Mouse (Mus musculus): Measurements from ENCODE around the gene Mpped1.
A peak's percentile ranks its signal among the peaks of the same experiment; 100 is the strongest.

Gene Mpped1

DNA sequence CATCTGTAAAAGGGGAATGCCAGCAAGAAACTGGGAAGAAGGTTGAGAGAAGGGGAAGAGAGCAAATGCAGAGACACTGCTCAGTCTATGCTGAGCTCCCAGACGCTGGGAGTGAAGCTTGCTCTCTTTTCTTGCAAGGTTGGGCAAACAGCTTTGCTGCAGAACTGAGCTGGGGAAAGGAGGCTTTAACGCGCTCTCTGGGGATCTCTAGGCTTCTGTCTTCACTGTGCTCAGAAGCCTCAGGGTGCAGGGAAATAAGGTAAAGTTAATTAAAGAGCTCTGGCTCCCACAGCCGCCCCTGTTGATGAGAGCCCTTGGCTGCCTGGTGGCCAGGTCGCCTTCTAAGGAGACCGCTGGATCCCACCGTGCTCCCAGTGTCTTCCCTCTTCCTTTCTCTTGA, 17.7 kb downstream of the Mpped1 start:
- no peak for DNase-seq

DNA sequence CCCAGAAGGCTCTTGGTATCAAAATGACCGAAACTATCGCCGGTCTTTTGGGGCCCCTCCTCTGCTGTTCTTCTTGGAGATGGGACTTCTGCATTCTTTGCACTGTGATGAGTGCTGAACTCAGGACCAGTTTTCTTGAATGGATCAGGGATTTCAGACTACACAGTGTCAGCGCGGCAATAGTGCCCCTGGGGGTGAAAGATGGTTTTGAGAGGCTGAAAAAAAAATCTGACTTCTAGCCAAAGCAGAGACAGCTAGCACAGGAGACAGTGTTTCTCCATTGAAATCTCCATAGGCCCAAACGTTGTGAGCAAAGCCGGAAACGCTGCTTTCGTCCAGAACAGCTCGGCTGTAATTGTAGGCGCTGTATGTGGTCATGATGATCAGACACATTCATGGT, 19.7 kb downstream of the Mpped1 start:
- no peak for DNase-seq

DNA sequence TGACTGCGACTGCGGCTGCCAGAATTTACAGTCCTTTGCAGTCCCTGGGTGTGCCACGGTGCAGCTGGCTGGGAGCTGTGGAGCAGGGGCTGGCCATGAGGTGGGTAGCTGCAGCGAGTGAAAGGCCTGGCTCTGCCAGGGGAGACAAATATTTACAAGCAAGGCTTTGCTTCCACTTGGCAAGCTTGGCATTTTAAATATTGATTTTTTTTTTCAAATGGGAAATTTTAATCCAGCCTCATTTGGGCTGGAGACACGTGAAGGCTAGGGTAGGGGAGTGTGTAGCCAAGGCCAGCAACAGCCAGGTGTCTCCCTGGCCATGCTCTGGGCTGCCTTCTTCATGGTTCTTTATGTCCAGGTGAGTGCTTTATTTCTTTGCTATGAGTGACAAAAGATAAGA, 21.7 kb downstream of the Mpped1 start:
- DNase-seq, result no peak

DNA sequence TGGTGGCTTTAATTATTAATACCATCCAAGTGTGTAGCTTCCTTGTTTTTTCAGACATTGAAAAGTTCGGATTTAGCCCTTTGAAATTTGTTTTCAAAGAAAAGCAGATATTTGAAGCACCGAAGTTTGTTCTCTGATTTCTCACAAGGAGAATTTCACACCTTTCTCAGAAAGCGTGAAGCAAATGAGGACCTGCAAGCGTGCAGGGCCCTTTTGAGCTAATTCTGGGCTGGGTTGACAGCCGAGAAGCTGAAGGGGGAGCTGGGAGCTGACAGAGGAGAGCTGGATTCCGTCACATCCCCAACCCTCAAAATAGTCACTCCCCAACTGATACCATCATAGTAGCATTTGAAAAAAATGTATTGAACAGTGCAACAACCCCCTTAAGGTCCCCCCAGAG, 34.8 kb downstream of the Mpped1 start:
- no peak for DNase-seq

DNA sequence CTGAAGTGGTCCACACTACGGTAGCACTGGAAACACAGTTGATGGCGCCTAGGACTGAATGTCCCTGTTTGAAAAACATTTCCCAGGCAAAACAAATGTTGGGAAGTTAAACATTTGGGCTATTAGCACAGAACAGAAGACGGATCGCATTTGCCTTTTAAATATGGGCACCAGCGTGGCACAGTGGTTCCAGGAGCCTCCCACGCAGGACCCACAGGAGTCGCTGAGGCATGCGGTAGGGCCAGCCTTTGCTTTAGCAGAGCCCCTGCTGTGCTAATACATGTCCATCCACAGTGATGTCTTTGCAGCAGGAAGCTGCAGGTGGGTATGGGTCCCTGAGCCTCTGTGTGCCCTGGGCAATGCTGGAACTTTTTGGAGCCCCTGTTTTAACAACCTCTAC, 48.7 kb downstream of the Mpped1 start:
- no peak for DNase-seq

DNA sequence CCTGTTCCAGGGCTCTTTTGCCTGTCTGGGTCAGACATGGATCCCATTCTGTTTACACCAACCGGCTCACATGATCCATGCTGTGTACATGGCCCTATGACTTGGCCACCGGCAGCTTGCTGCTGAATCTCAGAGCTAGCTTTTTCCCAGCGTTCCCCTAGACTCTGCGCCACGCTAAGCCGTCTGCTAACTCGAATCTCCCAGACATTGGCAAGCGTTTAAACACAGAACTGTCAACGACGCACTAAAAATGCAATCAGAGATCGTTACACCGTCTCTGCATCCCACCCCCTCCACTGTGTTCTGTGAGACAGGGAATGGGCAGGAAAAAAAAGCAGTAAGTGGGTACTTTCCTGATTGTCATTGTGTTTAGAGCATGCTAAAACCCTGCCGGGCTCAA, 50.0 kb downstream of the Mpped1 start:
- no peak for DNase-seq

DNA sequence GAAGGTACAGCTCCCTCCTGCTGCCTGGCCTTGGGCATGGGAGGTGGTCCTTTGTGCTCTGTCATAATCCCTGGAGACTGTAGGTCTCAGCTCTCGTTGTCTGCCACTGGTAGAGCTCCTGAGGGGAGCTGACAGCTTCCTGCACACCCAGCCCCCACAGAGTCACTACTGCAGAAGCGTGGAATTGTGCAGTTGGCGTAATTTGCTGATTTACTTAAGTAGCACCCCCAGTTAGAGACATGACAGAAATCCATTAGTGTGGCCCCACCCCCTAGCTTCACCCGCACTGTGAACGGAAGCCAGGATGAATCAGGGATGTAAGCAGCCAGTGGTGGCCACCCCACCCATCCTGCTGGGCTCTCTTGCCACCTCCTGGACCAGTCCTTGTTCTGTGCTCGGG, 53.0 kb downstream of the Mpped1 start:
- no peak for DNase-seq

DNA sequence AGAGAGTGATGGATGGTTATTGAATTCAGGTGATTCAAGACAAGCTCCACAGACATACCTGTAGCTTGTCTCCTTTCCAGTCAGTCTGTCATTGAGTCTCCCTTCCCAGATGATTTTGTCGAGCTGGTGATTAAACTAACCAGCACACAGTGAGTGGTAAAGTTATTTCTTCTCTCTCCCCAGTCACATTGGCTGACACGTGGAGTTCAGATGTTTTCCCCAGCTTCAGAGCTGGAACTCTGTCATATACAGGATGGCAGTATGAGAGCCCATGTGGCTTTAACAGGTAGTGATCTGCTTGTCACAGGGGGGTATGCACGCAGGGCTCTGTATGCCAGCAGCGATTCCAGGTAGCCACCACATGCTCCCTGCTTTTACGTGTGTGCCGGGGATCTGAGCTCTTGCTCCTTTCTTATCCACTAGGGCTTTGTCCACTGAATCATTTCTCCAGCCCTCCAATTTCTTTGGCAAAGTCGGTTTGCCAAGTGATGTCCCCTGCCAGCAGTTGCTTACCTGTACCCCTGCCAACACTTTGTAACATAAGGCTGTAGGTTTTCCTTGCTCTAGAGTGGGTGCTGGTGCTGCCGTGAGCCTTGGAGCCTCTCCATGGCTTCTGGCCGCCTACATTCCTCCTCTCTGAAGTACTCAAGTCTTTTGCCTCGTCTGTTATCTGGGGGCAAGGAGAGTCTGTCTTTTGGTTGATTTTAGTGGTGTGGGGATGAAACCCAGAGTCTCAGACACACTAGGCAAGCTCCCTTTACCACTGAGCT, 61.9 kb downstream of the Mpped1 start:
- no peak for DNase-seq

DNA sequence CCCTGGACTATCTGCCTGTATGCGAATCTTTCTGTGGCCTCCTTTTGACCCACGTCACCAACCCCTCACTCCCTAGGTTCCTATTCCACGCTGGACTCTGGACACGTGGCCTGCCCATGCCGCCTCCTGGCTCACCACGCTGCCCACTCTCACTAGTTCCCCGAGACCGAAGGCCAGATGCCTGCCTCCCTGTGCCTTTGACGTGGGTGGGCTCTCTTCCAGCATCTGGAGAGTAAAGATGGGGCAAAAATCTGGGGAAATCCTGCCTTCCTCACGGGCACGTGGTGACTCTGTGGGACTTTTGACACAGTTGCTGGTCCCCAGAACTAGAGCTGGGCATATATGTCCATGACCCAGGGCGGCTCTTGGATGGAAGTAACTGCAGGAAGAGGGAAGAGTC, 63.2 kb downstream of the Mpped1 start:
- DNase-seq, result no peak

DNA sequence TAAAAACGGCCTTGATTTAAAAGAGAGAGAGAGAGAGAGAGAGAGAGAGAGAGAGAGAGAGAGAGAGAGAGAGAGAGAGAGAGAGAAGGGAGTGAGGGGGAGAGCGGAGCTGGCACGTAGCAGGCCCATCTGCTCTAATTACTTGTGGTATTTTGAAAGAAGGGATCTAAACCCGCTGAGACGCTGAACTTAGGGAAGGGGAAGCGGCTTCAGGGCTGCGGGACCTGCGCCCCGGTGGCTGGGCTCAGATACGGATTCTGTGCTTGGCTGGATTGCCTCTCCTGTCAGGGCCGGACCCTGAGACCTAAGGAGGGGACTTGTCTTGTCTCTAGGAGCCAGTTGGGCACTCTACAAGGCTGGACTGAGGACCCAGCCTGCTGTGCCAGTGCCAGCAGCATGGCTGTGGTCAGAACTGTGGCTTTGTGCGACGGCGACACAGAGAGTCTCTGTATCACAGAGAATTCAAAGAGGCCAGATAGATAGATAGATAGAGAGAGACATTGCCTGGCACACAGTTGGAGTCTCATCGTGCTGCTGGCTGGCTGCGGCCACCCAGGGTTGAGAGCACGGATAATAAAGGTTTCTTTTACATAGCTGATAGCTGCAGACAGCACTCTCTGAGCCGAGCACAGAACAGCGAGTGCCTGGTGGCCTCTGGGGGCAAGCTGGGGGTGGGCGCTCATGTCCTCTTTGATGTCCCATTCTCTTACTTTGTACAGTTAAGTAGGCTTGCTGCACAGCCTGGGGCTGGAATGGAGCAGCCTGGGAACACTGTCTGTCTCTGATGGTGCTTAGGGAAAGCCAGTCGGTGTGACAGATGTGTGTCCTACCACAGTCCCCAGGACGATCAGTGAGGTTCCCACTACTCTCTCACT, 63.9 kb downstream of the Mpped1 start:
- DNase-seq, result no peak

DNA sequence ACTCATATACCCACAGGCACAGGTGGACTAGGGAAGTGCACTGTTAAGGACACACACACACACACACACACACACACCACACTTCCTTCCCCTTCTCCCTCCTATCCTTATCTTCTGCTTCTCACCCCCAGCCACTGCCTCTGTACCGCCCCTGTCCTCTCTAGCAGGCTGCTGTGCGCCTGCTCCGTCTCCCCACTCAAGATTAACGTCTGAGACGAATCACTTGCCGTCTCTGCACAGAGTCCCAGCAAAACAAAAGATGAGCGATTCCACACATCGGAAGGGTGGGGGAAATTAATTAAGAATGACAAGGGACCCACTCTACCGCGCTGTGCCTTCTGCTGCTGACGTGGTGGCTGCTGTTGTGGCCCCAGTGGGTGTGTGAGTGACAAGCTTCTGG, 66.5 kb downstream of the Mpped1 start:
- no peak for DNase-seq

DNA sequence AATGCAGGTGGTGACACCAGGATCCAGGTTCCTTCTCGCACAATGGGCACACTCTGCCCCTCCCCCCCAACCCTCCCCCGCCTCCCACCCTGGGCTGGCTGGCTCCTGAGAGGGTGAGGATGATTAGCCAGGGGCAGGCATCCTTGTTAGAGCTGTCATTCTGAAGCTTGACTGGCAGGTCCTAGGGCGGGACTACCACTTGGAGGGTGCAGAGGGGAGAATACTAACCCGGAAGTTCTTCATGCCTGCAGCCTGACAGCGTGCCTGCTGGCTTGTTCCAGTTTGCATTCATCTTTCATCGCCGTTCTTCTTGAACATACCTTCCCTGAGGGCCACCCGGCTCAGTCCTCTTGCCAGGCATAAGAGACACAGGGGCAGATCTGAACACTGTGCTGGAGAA, 67.3 kb downstream of the Mpped1 start:
- no peak for DNase-seq

DNA sequence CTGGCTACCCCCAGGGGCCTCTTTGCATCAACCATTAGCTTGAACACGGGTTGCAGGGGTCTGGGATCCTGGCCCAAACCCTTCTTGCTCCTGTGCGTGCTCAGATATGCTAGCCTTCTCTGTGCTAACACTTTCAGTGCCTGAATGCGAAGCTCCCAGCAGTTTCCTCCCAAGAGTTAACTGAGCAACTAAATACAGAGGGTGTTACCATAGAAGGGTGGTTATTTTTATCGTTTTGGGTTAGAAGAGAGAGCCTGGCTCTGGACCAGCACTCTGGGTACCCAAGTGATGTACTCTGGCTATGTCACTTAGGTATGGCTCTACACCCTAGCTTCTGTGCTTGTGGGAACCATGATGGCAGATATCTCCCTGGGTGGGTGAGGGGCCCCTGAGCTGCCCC, 68.2 kb downstream of the Mpped1 start:
- DNase-seq, result no peak

DNA sequence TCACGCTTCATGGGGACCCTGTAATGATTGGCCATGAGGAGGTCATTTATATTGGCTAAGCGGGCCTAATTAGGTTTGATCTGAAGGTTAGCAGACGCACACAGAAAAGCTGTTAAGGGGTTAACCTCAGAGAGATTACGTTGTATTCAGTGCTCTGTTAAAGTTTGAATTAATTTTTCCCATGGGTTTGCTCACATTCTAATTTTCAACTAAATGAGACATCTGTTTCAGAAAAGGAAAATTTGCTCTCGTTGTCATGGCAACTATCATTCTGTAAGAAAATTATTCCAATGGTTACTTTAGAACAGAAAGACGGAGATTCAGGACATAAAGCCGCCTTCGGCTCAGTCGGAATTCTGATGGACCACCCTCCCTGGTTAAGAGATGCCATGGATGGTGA, 68.9 kb downstream of the Mpped1 start:
- no peak for DNase-seq

DNA sequence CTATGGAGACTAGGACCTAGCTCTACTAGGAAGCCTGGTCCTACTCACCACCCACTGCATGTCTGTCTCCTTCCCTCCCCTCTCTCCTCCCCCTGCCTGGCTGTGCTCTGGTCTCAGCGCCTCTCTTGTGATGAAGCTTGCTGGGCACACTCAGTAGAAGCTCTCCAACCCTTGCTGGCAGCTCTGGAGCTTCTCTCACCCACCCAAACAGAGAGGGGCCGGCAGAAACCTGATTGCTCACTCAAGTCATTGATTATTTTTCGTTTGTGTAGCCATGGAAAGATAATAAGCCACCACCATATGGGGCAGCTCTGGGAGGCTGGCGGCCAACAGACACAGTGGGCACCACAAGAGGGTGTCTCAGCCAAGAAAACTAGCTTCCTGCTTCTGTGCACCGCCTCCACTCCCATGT, 74.1 kb downstream of the Mpped1 start:
- no peak for DNase-seq

DNA sequence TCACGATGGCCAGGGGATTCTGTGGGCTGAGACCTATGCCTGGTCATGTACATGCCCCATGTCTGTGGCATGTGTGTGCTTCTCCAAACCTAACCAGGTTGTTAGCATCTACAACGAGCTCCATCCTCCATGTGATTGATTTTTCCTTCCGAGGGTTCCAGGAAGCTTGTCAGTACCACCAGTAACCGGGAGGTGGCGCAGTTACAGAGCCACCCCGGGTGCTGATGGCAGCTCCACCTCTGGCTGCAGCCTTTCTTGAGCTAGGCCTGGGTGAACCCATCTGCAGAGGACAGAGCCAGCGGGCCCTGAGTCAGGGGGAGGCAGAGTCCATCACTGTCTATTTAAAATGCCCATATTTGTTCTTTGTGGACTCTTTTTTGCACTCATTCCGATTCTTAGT, 77.9 kb downstream of the Mpped1 start:
- peak; percentile 95 for DNase-seq

DNA sequence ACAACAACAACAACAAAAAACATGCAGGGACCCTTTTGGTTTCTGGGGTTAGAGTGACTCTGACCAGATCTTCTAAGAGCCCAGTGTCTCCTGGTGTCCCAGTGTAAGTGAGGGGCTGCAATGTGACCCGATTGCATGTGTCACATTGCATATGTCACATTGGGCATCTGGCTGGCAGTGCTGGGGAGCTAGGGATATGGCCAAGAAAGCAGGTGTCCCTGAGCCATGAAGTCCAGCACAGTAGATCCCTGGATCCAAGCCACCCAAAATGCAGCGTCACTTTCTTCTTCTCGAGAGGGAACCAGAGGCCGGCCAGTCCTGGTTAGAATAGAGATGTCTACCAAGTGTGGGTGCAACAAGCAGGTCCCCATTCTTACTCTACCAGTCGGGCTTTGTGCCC, 86.4 kb downstream of the Mpped1 start:
- no peak for DNase-seq

DNA sequence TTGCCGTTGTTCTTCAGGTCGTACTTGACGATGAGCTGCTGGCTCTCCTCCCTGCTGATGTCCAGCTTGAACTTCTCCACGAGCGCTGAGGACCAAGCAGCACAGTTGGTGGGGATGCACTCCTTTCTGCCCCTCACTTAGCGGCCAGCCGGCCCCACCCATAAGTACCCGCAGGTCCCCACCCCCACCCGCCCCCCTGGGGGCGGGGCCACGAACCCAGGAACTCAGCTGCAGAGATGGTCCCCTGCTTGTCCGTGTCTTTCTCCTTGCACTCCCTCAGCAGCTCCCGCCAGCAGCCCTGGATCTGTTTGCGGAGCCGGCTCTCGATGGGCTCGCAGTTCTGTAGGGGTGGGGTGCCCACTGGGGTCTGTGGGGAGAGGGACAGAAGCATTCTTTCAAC, 91.7 kb downstream of the Mpped1 start:
- no peak for DNase-seq

DNA sequence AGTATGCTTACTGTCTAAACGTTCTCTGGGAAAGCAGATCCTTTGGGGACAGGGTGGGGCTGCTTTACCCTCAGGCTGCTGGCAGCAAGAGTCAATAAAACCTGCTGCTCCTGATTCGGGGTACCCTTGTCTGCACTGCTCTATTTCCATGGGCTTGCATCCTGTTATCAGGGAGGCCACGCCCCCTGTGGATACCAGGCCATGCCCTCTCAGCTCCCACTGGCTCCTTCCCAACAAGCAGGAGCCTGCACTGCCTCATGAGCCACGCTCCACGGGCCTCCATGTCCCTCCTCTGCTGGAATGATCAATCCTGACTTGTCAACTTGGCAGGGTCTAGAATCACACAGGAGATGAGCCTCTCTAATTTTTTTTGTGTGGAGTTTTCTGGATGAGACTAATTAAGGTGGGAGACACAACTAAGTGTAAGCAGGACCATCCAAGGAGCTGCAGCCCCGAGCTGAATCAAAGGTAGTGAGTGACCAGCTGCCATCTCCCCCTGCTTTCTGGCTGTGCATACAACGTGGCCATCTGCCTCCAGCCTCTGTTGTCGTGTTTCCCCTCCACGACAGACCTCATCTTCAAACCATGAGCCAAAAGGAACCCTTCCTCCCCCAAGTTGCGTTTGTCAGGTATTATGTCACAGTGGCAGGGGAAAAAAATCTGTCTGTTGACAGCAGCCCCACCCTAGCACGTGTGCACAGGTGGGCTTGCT, 98.0 kb downstream of the Mpped1 start:
- DNase-seq, result no peak

DNA sequence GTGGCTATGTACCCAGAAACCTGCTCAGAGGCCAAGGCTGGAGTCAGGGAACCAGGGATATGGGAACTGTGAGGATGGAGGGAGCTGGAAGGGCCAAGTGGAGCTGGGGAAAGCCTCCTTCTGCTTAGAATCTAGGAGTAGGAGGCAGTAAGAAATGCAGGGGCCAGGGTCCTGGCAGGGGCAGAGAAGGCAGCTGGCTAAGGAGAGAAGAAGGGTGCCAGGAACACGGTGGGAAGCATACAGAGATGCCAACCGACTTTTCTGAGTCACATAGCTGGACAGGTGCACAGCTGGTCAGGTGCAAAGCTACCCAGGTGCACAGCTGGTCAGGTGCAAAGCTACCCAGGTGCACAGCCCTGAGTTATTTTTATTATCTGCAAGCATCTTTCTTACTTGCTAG, 98.6 kb downstream of the Mpped1 start:
- DNase-seq, result no peak

DNA sequence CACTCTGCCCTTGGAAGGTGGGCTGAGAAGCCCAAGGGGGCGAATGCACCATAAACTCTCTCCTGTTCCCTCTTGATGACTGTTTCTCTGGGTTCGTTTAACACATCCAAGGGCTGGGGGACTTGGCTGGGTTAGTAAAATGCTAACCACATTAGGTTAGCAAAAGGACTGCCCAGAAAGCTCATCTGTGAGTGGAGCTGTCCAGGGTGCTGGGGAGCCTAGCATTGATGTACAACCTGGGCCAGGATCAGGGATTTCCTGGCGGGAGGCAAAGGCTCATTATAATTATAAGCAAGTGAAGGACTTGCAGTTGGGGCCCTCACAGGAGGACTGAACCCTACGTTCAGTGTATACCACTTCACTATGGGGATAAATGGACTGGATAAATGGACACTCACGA, 100.6 kb downstream of the Mpped1 start:
- no peak for DNase-seq

DNA sequence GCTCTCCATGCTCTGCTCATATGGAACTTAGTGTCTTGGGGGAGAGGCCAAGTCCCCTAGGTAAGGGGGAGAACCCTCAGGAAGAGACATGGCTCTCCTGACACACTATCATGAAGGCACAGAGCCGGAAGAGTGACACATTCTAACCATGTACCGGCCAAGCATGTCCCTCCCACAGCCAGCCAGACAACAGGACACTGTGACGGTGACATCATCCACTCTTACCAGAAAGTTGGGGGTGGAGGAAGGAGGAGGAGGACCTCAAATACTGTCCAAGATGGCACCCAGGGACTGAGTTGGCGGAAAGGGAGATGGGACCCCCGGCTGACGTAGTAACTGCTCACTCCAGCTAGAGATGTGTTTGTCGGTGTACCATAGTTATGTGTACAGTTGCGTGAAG, 104.6 kb downstream of the Mpped1 start:
- DNase-seq, result no peak

DNA sequence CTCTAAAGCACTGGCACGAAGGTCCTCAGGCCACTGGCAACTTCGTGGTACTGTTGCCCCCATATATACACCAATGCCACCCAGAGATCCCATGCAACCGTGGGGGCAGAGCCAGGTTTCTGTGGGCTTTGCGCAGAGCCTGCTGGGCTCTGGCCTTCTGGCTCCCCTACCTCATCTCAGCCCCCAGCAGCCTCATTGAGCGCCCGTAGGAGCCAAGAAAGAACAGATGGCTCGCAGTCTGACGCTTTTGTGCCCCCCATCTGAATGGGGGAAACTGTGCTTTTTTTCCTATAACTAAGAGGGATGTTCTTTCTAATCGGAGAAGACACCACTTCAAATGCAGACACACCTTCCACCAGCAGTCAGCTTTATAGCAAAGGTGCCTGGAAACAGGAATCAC, 105.0 kb downstream of the Mpped1 start:
- DNase-seq, result no peak

DNA sequence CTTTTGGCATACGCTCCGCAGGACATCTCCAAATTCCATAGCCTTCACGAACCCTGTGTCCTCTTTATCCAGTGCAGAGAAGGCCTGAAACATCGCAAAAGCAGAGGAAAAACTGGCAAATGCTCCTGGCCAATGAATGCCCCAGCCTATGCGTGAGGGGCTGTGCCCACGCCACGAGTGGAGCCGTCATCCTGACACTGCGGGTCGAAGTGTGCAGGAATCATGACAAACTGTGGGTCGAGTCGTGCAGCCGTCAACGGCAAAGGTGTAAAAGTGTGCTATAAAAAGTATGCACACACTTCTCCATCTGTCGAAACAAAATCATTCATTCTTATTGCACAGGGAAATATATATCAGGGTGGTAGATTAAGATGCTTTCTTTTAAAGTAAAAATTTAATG, 113.6 kb downstream of the Mpped1 start:
- DNase-seq, result no peak
